ENCODE assay signal across 7 mouse cellular contexts in the genomic region with DNA sequence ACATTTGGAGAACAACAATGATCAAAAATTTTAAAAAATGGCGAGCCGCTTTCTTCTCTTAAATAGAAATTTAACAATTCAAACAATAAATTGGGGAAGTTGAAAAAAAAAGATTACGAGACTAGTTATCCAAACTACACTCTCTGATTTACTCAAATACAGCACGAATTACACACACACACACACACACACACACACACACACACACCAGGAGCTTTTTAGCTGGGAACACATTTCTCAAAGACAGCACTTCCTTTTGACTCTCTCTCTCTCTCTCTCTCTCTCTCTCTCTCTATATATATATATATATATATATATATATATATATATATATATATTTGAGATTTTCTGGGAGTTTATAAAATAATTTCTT. TPM values are rescaled to one million over a fixed set of nuclear protein-coding genes. Genes with fewer than 3 reads are reported as not detected.
DNase-seq lines count a peak whose midpoint lies in the region; ATAC-seq lines count a peak whose summit lies in the region.

No protein-coding gene starts in this region.

- WGBS in liver, embryonic 11.5 days, result 16% methylated on average over 4 of the region's 4 CpGs
- 21% methylated on average over 4 of the region's 4 CpGs for WGBS in forebrain, embryonic 16.5 days
- 13% methylated on average over 4 of the region's 4 CpGs for WGBS in limb, embryonic 13.5 days
- 22% methylated on average over 4 of the region's 4 CpGs for WGBS in stomach, embryonic 14.5 days

- no peaks in the 10 kb centered on the region for H3K9me3 ChIP-seq in liver, embryonic 11.5 days (ENCODE audit: control insufficient read depth, low read length)
- H3K9me3 ChIP-seq in forebrain, embryonic 16.5 days (ENCODE audit: control insufficient read depth, low read length), result no peaks in the 10 kb centered on the region
- no peaks in the 10 kb centered on the region for H3K9me3 ChIP-seq in limb, embryonic 13.5 days
- no peaks in the 10 kb centered on the region for H3K9me3 ChIP-seq in stomach, embryonic 14.5 days (ENCODE audit: control insufficient read depth, low read depth, low read length)

- H3K9ac ChIP-seq in liver, embryonic 11.5 days (ENCODE audit: low read depth, low read length), result no peak overlapping the region
- H3K9ac ChIP-seq in forebrain, embryonic 16.5 days (replicated peaks; ENCODE audit: low read depth, low read length), result no peak overlapping the region
- H3K9ac ChIP-seq in limb, embryonic 13.5 days, result no peak overlapping the region
- no peak overlapping the region for H3K9ac ChIP-seq in stomach, embryonic 14.5 days (replicated peaks; ENCODE audit: low read depth, low read length)

- H3K27me3 ChIP-seq in liver, embryonic 11.5 days (replicated peaks; ENCODE audit: control insufficient read depth, insufficient read depth, low read length), result peaks cover 30% of the 10 kb centered on the region
- H3K27me3 ChIP-seq in forebrain, embryonic 16.5 days (replicated peaks; ENCODE audit: control insufficient read depth, insufficient read depth, low read length), result peaks cover 30% of the 10 kb centered on the region
- H3K27me3 ChIP-seq in limb, embryonic 13.5 days, result peaks cover 5% of the 10 kb centered on the region; the same call in 1 of the 2 replicates
- peaks cover 13% of the 10 kb centered on the region for H3K27me3 ChIP-seq in stomach, embryonic 14.5 days (ENCODE audit: control insufficient read depth, insufficient read depth, low read length)

- ATAC-seq in liver, embryonic 11.5 days (replicated peaks; ENCODE audit: low FRiP score), result no peak
- no peak for ATAC-seq in forebrain, embryonic 16.5 days
- no peak for ATAC-seq in limb, embryonic 13.5 days (ENCODE audit: low FRiP score, low read depth)
- ATAC-seq in stomach, embryonic 14.5 days (ENCODE audit: insufficient number of reproducible peaks, insufficient read depth, low FRiP score, low read depth), result no peak

- no peak overlapping the region for H3K27ac ChIP-seq in liver, embryonic 11.5 days (ENCODE audit: low read depth, low read length)
- H3K27ac ChIP-seq in forebrain, embryonic 16.5 days (ENCODE audit: low read length), result no peak overlapping the region
- H3K27ac ChIP-seq in limb, embryonic 13.5 days, result peak overlapping the region; percentile 94; the same call in 1 of the 2 replicates
- no peak overlapping the region for H3K27ac ChIP-seq in stomach, embryonic 14.5 days (ENCODE audit: low read length)

- DNase-seq in liver, embryonic 11.5 days (ENCODE audit: low spot score), result no peak
- DNase-seq in liver, result no peak
- no peak for DNase-seq in spleen, postnatal 14 days (ENCODE audit: low spot score in 2 of 2)
- no peak for DNase-seq in gastrocnemius, postnatal 25 days

- H3K4me3 ChIP-seq in liver, embryonic 11.5 days (ENCODE audit: low read depth, low read length), result peak overlapping the region; percentile 45
- H3K4me3 ChIP-seq in forebrain, embryonic 16.5 days (replicated peaks; ENCODE audit: low read length), result no peak overlapping the region; the same call in 1 of the 2 replicates
- peak overlapping the region; percentile 52 for H3K4me3 ChIP-seq in limb, embryonic 13.5 days
- peak overlapping the region; percentile 37 for H3K4me3 ChIP-seq in stomach, embryonic 14.5 days (ENCODE audit: low read depth, low read length)

- peaks cover under 1% of the 10 kb centered on the region for H3K4me1 ChIP-seq in liver, embryonic 11.5 days (replicated peaks; ENCODE audit: control insufficient read depth, insufficient read depth, low read length)
- H3K4me1 ChIP-seq in forebrain, embryonic 16.5 days (replicated peaks; ENCODE audit: control insufficient read depth, insufficient read depth, low read length), result peaks cover 13% of the 10 kb centered on the region
- peaks cover 22% of the 10 kb centered on the region for H3K4me1 ChIP-seq in limb, embryonic 13.5 days
- 0 out of 2 replicates have a peak, but pooled peaks cover 4% of the 10 kb centered on the region for H3K4me1 ChIP-seq in stomach, embryonic 14.5 days (ENCODE audit: control insufficient read depth, insufficient read depth, low read length)

- H3K4me2 ChIP-seq in liver, embryonic 11.5 days, result peak overlapping the region; percentile 66
- peak overlapping the region; percentile 52 for H3K4me2 ChIP-seq in forebrain, embryonic 16.5 days (ENCODE audit: low read length)
- peak overlapping the region; percentile 83 for H3K4me2 ChIP-seq in limb, embryonic 13.5 days (replicated peaks)
- peak overlapping the region; percentile 66; the same call in 1 of the 2 replicates for H3K4me2 ChIP-seq in stomach, embryonic 14.5 days (replicated peaks; ENCODE audit: low read depth, low read length)

- H3K36me3 ChIP-seq in liver, embryonic 11.5 days (ENCODE audit: control insufficient read depth, insufficient read depth, low read length), result no peaks in the 10 kb centered on the region
- no peaks in the 10 kb centered on the region for H3K36me3 ChIP-seq in forebrain, embryonic 16.5 days (ENCODE audit: control insufficient read depth, insufficient read depth)
- H3K36me3 ChIP-seq in limb, embryonic 13.5 days, result no peaks in the 10 kb centered on the region
- no peaks in the 10 kb centered on the region for H3K36me3 ChIP-seq in stomach, embryonic 14.5 days (ENCODE audit: control insufficient read depth, insufficient read depth, low read length)

RNA-seq across cellular contexts. Expression of a gene that starts 5.9 kb away (rescaled TPM):
- 1.7 and 1.8 TPM in 2 replicates for polyA plus RNA-seq in liver, embryonic 11.5 days (2014; fragmentation: Nextera tagmentation; extraction: Ambion mirVana)
- 17.5 and 32.2 TPM in 2 replicates for polyA plus RNA-seq in forebrain, embryonic 16.5 days (2015; fragmentation: Nextera tagmentation; extraction: Ambion mirVana)
- polyA plus RNA-seq in limb, embryonic 13.5 days (2015; fragmentation: Nextera tagmentation; extraction: Ambion mirVana), result 44.2 and 46.8 TPM in 2 replicates
- polyA plus RNA-seq in stomach, embryonic 14.5 days (2014; fragmentation: Nextera tagmentation; extraction: Ambion mirVana), result 14.8 and 16.5 TPM in 2 replicates
- 1 to 10 TPM in 1 of 2 experiments, under 1 TPM in 1; 0.72 to 1.8 TPM for total RNA-seq in gastrocnemius, postnatal 25 days (2021)
